Mouse (Mus musculus): ENCODE measurements around the gene Edil3.

Gene Edil3

DNA sequence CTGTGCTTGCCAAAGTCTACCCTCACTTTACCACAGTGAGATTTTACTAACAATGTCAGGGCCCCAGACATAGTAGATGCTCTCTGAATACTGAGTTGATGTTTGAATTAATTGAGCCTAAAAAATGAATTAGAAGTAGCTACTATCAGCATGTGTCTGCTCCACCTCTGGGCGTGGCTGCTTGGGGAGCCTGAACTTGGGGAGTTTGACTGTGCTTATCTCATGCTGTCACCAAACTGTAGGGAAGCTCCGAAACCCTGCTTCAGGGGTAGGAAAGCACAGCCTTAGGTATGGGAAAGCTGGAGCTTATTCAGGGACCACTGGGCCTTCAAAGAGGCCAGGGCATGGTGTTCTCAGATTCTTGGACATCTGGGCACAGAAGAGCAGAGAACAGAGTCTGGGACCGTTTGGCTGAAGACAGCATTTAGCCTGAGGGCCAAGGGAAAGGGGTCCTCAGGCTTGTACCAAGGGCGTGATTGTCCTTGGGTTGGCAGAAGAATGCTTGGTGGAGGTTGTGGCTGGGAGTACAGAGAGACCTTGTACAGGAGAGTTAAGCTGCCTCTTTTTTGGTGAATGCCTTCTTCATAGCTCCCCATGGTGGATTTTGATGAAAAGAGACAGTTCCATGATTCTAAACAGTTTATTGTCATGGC is 432.8 kb downstream of the Edil3 start:
- DNase-seq (ENCODE audit: low spot score in 2 of 2): no peak

DNA sequence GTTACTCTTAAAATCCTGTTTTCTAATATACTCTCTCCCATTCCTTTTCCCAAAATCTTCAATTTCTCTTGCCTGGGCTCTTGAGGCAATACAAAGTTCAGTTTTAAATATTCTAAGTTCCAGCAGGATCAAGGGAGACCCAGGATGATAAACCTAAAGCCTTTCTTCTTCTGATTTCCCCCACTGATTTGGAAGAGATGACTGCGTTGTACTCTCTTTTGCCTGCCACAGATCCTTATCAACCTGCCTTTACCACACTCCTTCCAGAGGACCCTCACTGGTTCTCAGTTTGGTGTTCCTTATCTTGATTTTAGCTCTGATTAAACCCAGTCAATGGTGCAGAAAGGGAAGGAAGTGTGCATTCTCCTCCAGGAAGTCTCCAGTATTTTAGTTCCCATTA is 435.6 kb downstream of the Edil3 start:
- no peak for DNase-seq (ENCODE audit: low spot score in 2 of 2)

DNA sequence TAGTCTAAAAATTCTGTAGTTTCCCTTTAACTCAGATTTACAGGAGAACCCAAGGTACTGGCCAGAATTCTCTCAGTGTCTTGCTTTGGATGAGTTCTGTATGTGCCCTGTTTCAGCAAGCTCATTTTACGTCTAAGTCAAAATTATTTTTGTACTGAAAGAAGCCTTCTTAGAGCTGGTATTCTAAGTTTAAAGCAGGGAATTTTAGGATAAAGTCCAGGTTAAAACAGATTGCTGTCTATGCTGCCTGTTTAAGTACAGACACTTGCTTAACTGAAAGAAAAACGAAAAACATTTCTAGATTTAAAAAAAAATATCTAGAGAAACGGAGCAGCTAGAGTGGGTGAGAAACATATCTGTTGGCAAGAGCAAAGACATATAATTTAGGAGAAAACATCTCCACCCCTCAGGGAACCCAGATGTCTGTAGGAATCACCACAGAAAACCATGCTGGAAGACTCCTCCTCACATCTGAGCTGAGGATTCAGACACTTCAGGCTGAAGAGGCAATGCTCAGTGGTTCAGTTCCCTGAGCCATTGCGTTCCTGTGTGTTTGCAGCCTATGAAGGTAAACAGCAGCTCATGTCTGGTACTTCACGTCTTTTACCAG is 465.5 kb downstream of the Edil3 start:
- peak; percentile 30 to 51 for DNase-seq (ENCODE audit: low spot score in 2 of 2)

DNA sequence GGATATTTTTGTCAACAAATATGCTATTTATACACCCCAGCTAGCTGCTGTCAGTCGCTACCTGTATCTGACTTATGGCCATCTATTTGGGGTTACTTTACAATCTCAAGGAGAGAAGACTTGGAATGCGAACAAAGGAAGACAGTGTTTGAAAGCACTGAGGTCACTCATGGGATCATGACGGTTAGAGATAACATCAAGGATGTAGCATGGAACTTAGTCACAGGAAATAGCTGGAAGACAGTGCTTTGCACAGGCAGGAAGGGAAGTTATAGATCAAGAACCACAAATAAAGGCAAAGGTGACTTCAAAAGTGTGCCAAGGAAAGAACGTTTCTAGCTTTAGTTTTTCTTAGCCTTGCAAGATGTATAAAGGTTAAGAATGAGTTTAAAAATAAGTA is 466.9 kb downstream of the Edil3 start:
- no peak for DNase-seq (ENCODE audit: low spot score in 2 of 2)

DNA sequence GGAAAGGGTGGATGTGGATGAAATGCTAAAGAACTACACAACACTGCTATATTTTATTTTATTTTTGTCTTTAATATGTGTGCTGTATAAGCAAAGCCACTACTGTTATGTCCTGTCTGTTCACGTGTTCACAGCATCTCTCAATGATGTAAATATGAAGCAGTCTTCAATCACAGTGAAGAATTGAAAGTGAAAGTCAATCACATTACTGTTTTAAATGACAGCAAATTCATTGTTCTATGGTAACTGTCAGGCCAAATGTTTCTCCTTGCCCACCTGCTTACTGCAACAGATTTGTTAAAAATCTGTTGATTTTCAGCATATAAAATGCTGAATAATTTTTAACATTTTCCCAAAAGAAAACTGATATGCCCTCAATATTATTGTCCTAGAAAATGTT is 499.9 kb downstream of the Edil3 start:
- no peak for DNase-seq (ENCODE audit: low spot score in 2 of 2)

DNA sequence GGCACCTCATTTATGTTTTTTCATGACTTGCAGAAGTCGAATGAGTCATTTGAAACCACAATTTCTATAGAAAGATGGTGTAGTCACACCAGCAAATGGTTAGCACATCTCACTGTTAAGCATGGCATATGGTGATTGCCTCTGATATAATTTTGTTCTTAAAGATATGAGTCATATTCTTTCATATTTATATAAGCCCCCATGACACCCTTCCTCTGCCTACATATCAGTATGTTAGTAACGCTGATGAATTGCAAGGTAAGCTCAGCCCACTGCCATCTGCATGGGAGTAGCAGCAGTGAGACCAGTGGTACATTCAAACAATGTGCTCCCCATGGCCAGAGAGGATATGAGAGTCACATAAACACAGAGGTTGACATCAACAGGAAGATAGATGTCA is 503.0 kb downstream of the Edil3 start:
- no peak for DNase-seq (ENCODE audit: low spot score in 2 of 2)

DNA sequence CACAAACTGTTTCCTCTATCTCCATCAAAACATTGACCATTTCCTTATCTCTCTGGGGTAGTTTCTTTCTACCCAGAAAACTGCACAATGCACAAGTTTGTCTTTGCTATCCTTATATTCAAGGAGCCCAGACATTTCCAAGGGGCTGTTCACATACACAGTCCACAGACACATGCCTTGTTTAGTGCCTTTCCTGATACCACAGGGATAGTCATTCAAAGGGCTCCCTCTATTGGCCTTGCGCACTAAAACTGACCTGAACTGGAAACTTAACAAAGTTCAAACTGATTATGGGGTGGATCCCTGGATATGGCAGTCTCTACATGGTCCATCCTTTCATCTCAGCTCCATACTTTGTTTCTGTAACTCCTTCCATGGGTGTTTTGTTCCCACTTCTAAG is 513.2 kb downstream of the Edil3 start:
- DNase-seq (ENCODE audit: low spot score in 2 of 2): peak in 1 of 2 experiments; percentile 34

DNA sequence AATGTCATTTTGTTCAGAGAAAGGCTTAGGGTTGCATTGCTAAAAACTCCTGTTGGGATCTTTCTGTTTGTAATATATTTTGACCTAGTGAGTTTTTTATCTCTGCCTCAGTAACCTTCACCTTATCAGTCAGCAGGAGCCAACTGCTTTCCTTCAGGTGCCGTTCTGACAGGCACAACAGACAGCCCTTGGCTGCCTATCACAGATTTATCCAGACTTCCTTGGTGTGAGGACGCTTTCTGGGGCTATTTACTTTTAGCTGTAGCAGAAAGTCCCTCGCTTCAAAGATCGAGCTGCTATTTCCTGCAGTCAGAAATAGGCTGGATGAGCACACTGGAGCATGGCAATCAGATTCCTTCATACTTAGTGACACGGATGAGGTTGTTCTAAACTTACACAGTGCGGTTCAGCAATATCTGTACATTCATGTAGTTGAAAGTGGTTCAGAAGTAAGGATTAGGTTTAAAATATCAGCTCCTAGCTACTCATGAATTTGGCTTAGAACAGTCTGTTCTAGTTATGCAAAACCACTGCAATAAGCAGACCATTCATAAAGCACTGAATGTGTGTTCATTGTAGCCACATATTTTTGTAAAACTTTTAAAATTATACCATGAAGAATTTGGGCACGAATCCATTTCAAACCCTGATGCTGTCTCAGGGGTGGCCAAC is 514.8 kb downstream of the Edil3 start:
- no peak for DNase-seq (ENCODE audit: low spot score in 2 of 2)

DNA sequence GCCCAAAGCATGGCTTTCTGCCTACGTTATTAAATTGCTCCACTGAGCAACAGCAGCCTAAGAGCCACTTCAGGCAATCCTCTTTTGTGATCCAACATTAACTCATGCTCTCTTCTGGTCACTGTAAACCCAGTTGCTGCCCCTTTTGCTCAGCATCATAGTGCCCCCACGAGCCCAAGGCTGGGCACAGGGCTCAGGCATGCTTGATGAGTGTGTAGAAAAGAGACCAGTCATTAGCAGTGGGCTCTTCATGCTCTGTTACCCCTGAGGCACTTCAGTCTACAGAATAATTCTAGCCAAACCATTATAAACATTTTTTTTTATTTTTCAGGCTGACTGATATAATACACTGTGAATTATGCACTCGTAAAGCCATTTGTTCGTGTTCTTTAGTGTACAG is 517.8 kb downstream of the Edil3 start:
- peak in 1 of 2 experiments; percentile 24 for DNase-seq (ENCODE audit: low spot score in 2 of 2)

DNA sequence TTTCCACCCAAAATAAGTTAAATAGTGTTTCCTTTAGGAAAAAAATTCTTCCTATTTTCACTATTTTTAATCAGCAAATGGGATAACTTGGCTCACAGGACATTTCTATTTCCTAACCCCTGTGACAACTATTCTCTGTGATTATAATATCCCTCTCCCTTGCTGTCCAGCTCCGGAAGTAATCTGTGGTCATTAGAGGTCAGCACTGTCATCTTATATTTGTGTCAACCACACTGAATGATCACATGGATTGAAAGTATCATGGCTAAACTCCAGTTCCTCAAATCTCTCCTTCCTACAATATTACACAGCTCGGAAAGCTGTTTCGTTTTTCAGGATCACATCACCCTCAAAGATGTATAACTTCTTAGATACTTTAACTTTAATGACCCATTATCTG is 518.5 kb downstream of the Edil3 start:
- no peak for DNase-seq (ENCODE audit: low spot score in 2 of 2)

DNA sequence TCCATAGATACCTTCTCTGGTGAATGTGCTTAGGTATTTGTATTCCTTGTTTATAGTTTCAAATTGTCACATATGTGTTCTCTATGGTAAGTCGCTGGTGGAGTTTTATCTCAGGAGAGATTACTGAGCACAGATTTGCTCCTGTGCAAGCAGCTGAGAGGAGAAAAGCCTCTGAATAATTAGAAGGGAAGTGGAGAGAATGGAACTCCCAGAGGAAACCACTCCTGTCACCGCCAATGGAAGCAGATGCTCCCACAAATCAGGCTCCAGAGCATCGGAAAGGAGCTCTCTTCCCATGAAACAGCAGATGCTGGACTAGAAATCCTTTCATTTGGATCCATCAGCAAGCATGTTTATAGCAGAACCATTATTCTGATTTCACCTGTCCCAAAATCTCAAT is 534.0 kb downstream of the Edil3 start:
- DNase-seq (ENCODE audit: low spot score in 2 of 2): no peak

DNA sequence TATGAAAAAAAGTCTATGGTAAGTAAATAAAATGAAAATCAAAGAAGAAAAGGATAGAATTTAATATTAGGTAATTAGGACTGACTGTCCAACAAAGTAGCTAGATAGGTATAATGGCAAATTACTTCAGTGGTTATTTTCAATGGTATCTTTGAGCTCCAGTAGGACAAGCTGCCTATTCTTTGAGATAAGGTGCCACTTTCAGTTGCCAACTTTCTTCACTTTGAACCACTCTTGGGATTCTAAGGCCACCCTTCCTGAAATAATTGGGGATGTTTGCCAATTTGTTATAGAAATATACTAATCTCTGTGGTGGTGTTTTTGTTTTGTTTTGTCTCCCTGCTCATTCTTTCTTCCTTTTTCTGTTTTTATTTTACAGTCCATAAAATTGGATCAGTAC is 537.1 kb downstream of the Edil3 start:
- DNase-seq (ENCODE audit: low spot score in 2 of 2): no peak

DNA sequence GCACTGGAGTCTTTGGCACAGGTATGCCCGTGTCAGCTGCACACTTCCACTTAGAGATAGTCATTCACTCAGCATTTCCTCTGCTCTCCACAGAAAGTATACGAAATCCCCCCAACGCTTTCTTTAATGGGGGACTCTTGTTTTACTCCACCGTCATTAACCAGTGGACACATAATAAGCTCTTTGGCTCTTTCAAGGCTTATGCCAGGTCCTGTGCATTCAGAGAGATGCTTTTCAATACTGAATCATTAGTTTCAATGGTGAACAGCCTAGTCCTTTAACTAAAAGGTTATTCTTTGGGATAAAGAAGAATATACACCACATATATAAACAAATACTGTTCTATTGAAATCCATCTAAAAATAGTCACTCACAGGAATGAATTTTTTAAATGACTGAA is 541.0 kb downstream of the Edil3 start:
- no peak for DNase-seq (ENCODE audit: low spot score in 2 of 2)

DNA sequence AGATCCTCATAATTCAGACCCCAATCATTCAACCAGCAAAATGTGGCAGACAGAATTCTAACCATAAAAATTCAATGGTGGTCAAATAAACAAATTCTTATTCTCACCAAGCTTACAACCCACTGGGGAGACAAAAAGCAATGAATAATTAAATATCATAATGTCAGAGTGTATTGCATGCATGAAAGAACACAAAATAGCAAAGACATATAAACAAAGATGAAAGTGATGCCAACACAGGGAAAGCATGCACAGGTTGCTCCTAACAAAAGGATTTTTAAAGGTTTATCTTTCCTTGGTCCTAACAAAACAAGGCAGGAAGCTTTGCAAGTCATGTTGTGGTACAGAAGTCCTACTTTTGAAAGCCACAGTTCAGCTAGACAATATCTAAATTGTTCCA is 550.0 kb downstream of the Edil3 start:
- DNase-seq (ENCODE audit: low spot score in 2 of 2): no peak

DNA sequence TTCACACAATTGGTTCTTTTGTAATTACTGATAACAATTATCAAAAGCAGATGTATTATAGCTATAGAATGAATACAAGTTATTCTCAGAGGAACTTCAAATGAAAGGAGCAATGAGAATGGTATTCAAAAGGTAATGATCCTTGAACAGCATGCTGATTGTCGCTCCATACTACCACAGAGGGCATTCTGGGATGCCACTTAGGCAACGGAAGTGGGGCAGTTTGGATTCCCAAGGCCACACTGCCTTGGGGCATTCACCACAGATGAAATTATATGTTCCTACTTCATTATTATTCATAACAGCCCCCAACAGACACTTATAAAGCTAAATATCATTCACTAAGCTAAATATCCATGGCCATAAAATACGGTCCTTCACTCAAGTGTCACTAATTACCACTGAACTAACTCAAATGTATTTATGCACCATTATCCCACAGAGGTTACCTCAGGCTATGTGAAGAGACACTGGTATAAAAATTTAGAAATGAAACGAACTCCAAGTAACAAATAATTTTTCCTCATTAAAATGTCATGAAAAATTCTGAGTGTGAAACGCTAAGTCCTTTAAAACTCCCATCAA is 550.5 kb downstream of the Edil3 start:
- no peak for DNase-seq (ENCODE audit: low spot score in 2 of 2)

All from right cerebral cortex, postnatal 10 days (tissue).